Mouse (Mus musculus): Measurements from ENCODE around the gene Pim1.
A peak's percentile ranks its signal among the peaks of the same experiment; 100 is the strongest.
"Not testable (repeated sequence)": the region's sequence is repeated elsewhere in the genome, so short reads cannot be mapped to it uniquely, and the experiment has no call there.

Gene Pim1

GRCm38 (mm10) chr17:29494062-29494731 lies 3.6 kb downstream of the Pim1 start:
- DNase-seq (ENCODE audit: low read depth) = peak; percentile 87

DNA sequence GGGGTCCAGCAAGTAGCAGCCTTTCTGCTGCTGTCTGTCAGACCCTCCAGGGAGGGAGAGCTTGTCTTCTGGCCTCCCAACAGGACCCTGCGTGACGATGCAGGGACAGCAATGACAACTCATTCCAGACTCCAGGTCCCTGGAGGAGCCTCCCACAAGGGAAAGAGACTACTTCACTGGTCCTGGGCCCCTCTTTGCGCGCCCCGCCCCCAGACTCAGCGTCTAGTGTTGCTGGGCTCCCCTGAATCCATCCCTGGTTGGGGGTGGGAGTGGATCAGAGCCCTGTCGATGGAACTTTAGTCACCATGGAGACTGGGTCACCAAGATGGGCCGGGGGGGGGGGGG lies 4.2 kb downstream of the Pim1 start:
- no peak for DNase-seq (ENCODE audit: low read depth)

DNA sequence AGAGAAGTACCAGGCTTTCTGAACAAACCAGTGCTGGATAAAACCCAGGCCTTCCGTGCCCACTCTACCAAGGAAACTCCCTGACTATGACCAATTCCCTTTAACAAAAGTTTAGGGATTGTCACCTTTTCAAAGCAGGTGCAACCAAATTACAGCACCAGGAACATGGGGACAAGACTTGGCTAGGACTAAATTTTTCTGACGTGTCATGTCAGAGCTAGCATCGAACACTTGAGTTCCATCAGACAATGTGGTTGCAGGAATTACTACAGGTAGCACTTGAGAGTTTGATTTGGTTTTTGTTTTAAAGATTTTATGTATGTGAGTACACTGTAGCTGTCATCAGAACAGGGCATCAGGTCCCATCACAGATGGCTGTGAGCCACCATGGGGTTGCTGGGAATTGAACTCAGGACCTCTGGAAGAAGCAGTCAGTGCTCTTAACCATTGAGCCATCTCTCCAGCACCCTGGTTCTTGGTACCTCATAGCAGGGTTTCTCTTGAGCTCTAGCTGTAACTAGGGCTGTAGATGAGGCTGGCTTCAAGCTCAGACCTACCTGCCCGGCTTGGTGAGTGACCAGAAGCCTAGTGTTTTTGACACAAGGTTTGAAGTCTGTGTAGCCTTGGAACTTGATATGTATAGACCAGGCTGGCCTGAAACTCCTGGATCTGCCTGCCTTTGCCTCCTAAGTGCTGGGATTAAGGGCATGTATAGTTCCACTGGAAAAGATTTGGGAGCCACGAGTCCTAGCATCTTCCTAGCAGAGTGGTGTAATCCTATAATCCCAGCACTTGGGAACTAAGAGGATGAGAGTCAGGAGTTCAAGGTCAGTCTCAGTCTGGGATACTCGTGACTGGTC lies 5.9 kb downstream of the Pim1 start:
- DNase-seq (ENCODE audit: low read depth) = peak; percentile 55

GRCm38 (mm10) chr17:29497071-29497354 lies 6.5 kb downstream of the Pim1 start:
- no peak for DNase-seq (ENCODE audit: low read depth)

- DNase-seq (ENCODE audit: low read depth) = not testable (repeated sequence)
Observed at GRCm38 (mm10) chr17:29497481-29497880, 6.9 kb downstream of the Pim1 start.

- DNase-seq (ENCODE audit: low read depth) = no peak
Observed at GRCm38 (mm10) chr17:29498028-29498427, 7.5 kb downstream of the Pim1 start.

DNA sequence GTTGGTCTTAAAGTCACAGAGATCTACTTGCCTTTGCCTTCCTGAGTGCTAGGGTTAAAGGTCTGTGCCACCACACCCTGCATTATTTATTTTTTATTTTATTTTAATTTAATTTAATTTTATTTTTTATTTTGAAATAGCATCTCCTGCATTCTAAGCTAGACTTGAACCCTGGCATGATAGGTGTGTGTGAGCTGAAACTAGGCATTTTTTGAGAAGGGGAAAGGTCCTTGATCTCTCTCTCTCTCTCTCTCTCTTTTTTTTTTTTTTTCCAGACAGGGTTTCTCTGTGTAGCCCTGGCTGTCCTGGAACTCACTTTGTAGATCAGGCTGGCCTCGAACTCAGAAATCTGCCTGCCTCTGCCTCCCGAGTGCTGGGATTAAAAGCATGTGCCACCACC lies 8.4 kb downstream of the Pim1 start:
- not testable (repeated sequence) for DNase-seq (ENCODE audit: low read depth)

GRCm38 (mm10) chr17:29499511-29499910 lies 9.0 kb downstream of the Pim1 start:
- DNase-seq (ENCODE audit: low read depth) = no peak

DNA sequence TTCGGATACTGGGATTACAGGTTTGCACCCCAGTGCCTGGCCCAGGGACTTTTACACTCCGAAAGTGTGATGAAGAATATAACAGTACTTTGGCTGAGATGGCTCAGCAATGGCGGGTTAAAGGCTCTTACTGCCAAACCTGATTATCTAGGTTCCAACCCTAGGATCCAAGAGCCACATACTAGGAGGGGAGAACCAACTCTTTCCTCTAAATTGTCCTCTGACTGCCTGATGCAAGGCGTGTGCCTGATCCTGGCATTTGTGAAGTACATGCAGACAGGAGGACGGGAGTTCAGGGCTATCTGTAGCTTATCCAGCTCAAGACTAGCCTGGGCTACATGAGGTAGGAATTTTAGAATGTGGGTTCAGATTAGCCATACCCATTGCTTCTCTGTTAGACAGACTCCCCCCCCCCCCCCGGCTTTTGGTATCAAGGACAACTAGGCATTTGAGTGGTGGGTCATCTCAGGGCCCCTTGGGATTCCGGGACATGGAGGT lies 9.7 kb downstream of the Pim1 start:
- peak; percentile 36 for DNase-seq (ENCODE audit: low read depth)

GRCm38 (mm10) chr17:29500802-29501469 lies 10.4 kb downstream of the Pim1 start:
- DNase-seq (ENCODE audit: low read depth) = peak; percentile 64

- no peak for DNase-seq (ENCODE audit: low read depth)
Observed at GRCm38 (mm10) chr17:29502005-29502668, 11.6 kb downstream of the Pim1 start.

- DNase-seq (ENCODE audit: low read depth) = no peak
Observed at GRCm38 (mm10) chr17:29502669-29503665, 12.4 kb downstream of the Pim1 start.

DNA sequence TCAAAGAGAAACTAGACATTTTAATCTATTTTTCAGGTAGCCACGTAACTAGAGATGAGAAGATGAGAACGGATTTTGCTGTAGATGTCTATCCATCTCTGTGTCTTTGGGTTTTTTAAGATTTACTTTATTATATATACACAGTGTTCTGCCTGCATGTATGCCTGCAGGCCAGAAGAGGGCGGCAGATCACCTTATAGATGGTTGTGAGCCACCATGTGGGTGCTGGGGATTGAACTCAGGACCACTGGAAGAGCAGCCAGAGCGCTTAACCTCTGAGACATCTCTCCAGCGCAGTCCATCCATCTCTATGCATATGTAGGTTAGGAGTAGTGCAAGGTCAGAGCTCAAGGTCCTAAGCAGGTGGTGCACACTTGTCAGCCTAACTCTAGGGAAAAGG lies 13.1 kb downstream of the Pim1 start:
- DNase-seq (ENCODE audit: low read depth) = no peak

DNA sequence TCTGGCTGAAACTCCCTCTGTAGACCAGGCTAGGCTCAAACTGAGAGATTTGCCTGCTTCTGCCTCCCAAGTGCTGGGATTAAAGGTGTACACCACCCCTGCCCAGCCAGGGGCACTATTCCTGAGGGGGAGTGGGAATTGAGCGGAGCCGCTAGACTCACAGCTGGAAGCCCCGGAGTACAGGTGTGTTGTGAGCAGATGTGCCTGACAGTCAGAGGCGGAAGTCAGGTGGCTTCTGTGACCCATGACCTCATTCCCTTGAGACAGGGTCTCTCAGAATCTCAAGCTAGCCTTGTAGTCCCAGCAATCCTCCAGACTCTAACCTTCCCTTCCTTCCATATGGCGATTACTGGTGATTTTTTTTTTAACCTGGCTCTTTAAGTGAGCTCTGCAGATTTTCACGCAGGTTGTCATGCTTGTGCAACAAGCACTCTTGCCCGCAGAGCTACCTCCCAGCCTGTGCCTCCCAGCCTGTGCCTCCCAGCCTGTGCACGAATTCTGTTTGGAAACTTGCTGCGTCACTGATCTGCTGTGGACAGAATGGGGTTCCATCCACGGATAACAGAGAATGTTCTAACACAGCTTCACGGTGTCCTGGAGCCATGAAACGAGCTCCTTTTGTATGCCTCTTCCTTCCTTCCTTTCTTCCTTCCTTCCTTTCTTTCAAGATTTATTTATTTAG lies 18.5 kb downstream of the Pim1 start:
- DNase-seq (ENCODE audit: low read depth) = no peak

- no peak for DNase-seq (ENCODE audit: low read depth)
Observed at GRCm38 (mm10) chr17:29510691-29511090, 20.1 kb downstream of the Pim1 start.

- DNase-seq (ENCODE audit: low read depth) = peak; percentile 78
Observed at GRCm38 (mm10) chr17:29513044-29513730, 22.6 kb downstream of the Pim1 start.

GRCm38 (mm10) chr17:29514435-29514834 lies 23.9 kb downstream of the Pim1 start:
- DNase-seq (ENCODE audit: low read depth) = peak; percentile 90

DNA sequence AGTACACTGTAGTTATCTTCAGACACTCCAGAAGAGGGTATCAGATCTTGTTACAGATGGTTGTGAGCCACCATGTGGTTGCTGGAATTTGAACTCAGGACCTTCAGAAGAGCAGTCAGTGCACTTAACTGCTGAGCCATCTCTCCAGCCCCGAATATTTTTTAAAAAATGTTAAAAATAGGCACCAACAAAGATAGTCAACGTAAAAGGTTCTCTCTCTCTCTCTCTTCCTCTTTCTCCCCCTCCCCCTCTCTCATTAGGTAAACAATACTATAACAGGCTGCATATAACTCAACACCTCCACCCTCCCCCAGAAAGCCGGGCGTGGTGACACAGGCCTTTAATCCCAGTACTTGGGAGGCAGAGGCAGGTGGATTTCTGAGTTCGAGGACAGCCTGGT lies 28.1 kb downstream of the Pim1 start:
- not testable (repeated sequence) for DNase-seq (ENCODE audit: low read depth)

DNA sequence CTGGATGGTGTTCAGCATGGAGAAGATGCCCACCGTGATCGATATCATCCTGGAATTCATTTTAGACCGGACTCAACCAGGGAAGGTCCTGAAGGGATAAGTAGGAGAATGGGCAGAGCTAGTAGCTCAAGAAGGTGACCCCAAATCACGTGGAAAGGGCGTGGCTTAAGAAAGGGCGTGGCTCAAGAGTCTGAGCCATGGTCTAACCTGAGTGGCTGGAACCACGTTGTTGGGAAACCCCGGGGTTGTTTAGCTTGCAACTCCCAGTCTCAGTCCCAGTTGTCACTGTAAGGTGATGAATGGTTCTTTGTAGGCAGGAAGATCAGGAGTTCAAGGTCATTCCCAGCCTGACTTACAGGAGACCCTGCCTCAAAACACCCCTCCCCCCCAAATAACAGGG lies 29.2 kb downstream of the Pim1 start:
- DNase-seq (ENCODE audit: low read depth) = no peak

DNA sequence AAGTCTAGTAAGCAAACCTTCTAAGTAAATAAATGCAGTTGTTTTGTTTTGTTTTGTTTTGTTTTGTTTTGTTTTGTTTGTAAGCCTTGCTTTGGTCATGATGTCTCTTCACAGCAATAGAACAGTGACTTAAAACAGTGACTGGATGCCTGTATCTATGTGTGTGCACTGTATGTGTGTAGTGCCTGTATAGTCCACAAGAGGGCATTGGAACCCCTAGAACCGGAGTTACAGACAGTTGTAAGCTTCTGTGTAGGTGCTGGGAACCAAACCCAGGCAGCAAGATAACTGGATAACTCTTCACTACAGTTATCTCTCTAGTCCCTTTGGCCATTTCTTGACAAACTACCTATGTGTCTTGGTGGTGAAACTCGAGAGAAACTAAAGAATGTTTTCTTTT lies 35.1 kb downstream of the Pim1 start:
- no peak for DNase-seq (ENCODE audit: low read depth)
